Mouse (Mus musculus): ENCODE measurements around the gene Ivl. TPM values are rescaled to one million over a fixed set of nuclear protein-coding genes. Genes with fewer than 3 reads are reported as not detected.

The Ivl gene
- 0.04 TPM for polyA plus RNA-seq (2012; fragmentation: generic; extraction: Trizol)
- long read RNA-seq, experiment 1, result 0 reads
- long read RNA-seq, experiment 2, result 0 reads

- Histone ChIP-seq H3K79me3 (ENCODE audit: low read depth) (no peaks in the 10 kb centered on the region), H3ac (ENCODE audit: control insufficient read depth, insufficient read length, low read depth) (no peak within 1 kb of the TSS), H3K79me2 (ENCODE audit: control insufficient read depth, insufficient read depth) (no peaks in the 10 kb centered on the region), H3K4me3 (ENCODE audit: insufficient read depth, poor library complexity, severe bottlenecking) (no peak within 1 kb of the TSS), H3K36me3 (ENCODE audit: control insufficient read depth, insufficient read depth) (no peaks in the 10 kb centered on the region), H3K27me3 (ENCODE audit: control insufficient read depth, insufficient read depth, insufficient read length) (no peaks in the 10 kb centered on the region)
- no peak for TF ChIP-seq USF1 (IDR thresholded peaks at IDR 0.05; ENCODE audit: low read depth)
- no peak for TF ChIP-seq CEBPB (IDR thresholded peaks at IDR 0.05; ENCODE audit: low read depth)
- TF ChIP-seq MAX (IDR thresholded peaks at IDR 0.05), result no peak
- TF ChIP-seq MYOG (IDR thresholded peaks at IDR 0.05; ENCODE audit: control insufficient read depth, extremely low read depth, insufficient read length), result no peak
- TF ChIP-seq CTCF (IDR thresholded peaks at IDR 0.05; ENCODE audit: control insufficient read depth, insufficient read depth, insufficient read length), result no peak
- no peak for TF ChIP-seq FOSL1 (IDR thresholded peaks at IDR 0.05; ENCODE audit: insufficient read depth, low read length, poor library complexity, severe bottlenecking)
- no peak for TF ChIP-seq MYOD1 (IDR thresholded peaks at IDR 0.05; ENCODE audit: control insufficient read depth, insufficient read length, low read depth)
These were observed at the start of gene Ivl for GRCm38 (mm10) chr3:92573449-92574041. TSS of gene Ivl (minus strand) at chr3:92573735.

- H3K79me3 ChIP-seq (ENCODE audit: low read depth), result no peaks in the 10 kb centered on the region
- H3K4me3 ChIP-seq (ENCODE audit: insufficient read depth, poor library complexity, severe bottlenecking), result no peak within 1 kb of the TSS
- TF ChIP-seq MYOD1 (IDR thresholded peaks at IDR 0.05; ENCODE audit: control insufficient read depth, insufficient read length, low read depth) (no peak), MAX (IDR thresholded peaks at IDR 0.05) (no peak), FOSL1 (IDR thresholded peaks at IDR 0.05; ENCODE audit: insufficient read depth, low read length, poor library complexity, severe bottlenecking) (no peak), MYOG (IDR thresholded peaks at IDR 0.05; ENCODE audit: control insufficient read depth, extremely low read depth, insufficient read length) (no peak), CEBPB (IDR thresholded peaks at IDR 0.05; ENCODE audit: low read depth) (no peak)
- no peak within 1 kb of the TSS for H3ac ChIP-seq (ENCODE audit: control insufficient read depth, insufficient read length, low read depth)
- H3K79me2 ChIP-seq (ENCODE audit: control insufficient read depth, insufficient read depth), result no peaks in the 10 kb centered on the region
- H3K36me3 ChIP-seq (ENCODE audit: control insufficient read depth, insufficient read depth), result no peaks in the 10 kb centered on the region
- no peaks in the 10 kb centered on the region for H3K27me3 ChIP-seq (ENCODE audit: control insufficient read depth, insufficient read depth, insufficient read length)
These were observed 48.0 kb upstream of the Ivl start, which contains the start of gene Lce6a for GRCm38 (mm10) chr3:92621560-92621959. TSS of gene Lce6a (minus strand) at chr3:92621660.

- H3K36me3 ChIP-seq (ENCODE audit: control insufficient read depth, insufficient read depth), result no peaks in the 10 kb centered on the region
- no peak overlapping the region for H3ac ChIP-seq (ENCODE audit: control insufficient read depth, insufficient read length, low read depth)
- TF ChIP-seq USF1 (IDR thresholded peaks at IDR 0.05; ENCODE audit: low read depth), result no peak
- TF ChIP-seq MAX (IDR thresholded peaks at IDR 0.05), result no peak
- no peak for TF ChIP-seq MYOG (IDR thresholded peaks at IDR 0.05; ENCODE audit: control insufficient read depth, extremely low read depth, insufficient read length)
- TF ChIP-seq MYOD1 (IDR thresholded peaks at IDR 0.05; ENCODE audit: control insufficient read depth, insufficient read length, low read depth), result no peak
- H3K79me2 ChIP-seq (ENCODE audit: control insufficient read depth, insufficient read depth), result no peaks in the 10 kb centered on the region
- H3K79me3 ChIP-seq (ENCODE audit: low read depth), result no peaks in the 10 kb centered on the region
- H3K4me3 ChIP-seq (ENCODE audit: insufficient read depth, poor library complexity, severe bottlenecking), result no peak overlapping the region
- H3K27me3 ChIP-seq (ENCODE audit: control insufficient read depth, insufficient read depth, insufficient read length), result no peaks in the 10 kb centered on the region
These were observed 36.3 kb upstream of the Ivl start for GRCm38 (mm10) chr3:92609804-92610203.

- Histone ChIP-seq H3K4me3 (ENCODE audit: insufficient read depth, poor library complexity, severe bottlenecking) (no peak within 1 kb of the TSS), H3K27me3 (ENCODE audit: control insufficient read depth, insufficient read depth, insufficient read length) (no peaks in the 10 kb centered on the region), H3K79me2 (ENCODE audit: control insufficient read depth, insufficient read depth) (no peaks in the 10 kb centered on the region), H3ac (ENCODE audit: control insufficient read depth, insufficient read length, low read depth) (no peak within 1 kb of the TSS), H3K36me3 (ENCODE audit: control insufficient read depth, insufficient read depth) (no peaks in the 10 kb centered on the region), H3K79me3 (ENCODE audit: low read depth) (no peaks in the 10 kb centered on the region)
- TF ChIP-seq MYOG (IDR thresholded peaks at IDR 0.05; ENCODE audit: control insufficient read depth, extremely low read depth, insufficient read length), result no peak
- no peak for TF ChIP-seq MYOD1 (IDR thresholded peaks at IDR 0.05; ENCODE audit: control insufficient read depth, insufficient read length, low read depth)
- TF ChIP-seq CEBPB (IDR thresholded peaks at IDR 0.05; ENCODE audit: low read depth), result no peak
- no peak for TF ChIP-seq CTCF (IDR thresholded peaks at IDR 0.05; ENCODE audit: control insufficient read depth, insufficient read depth, insufficient read length)
- TF ChIP-seq FOSL1 (IDR thresholded peaks at IDR 0.05; ENCODE audit: insufficient read depth, low read length, poor library complexity, severe bottlenecking), result no peak
- no peak for TF ChIP-seq USF1 (IDR thresholded peaks at IDR 0.05; ENCODE audit: low read depth)
- no peak for TF ChIP-seq MAX (IDR thresholded peaks at IDR 0.05)
These were observed 33.9 kb upstream of the Ivl start, which contains the start of gene 2210017I01Rik for GRCm38 (mm10) chr3:92607392-92607791. TSS of gene 2210017I01Rik (minus strand) at chr3:92607492.

GRCm38 (mm10) chr3:92602169-92602568 lies 28.6 kb upstream of the Ivl start:
- TF ChIP-seq CEBPB (IDR thresholded peaks at IDR 0.05; ENCODE audit: low read depth), result no peak
- TF ChIP-seq CTCF (IDR thresholded peaks at IDR 0.05; ENCODE audit: control insufficient read depth, insufficient read depth, insufficient read length), result no peak
- TF ChIP-seq MYOD1 (IDR thresholded peaks at IDR 0.05; ENCODE audit: control insufficient read depth, insufficient read length, low read depth), result no peak
- TF ChIP-seq MAX (IDR thresholded peaks at IDR 0.05), result no peak
- no peak for TF ChIP-seq MYOG (IDR thresholded peaks at IDR 0.05; ENCODE audit: control insufficient read depth, extremely low read depth, insufficient read length)
- TF ChIP-seq USF1 (IDR thresholded peaks at IDR 0.05; ENCODE audit: low read depth), result no peak
- no peak for TF ChIP-seq FOSL1 (IDR thresholded peaks at IDR 0.05; ENCODE audit: insufficient read depth, low read length, poor library complexity, severe bottlenecking)
- H3K79me2 ChIP-seq (ENCODE audit: control insufficient read depth, insufficient read depth), result no peaks in the 10 kb centered on the region

GRCm38 (mm10) chr3:92600456-92600855 lies 26.9 kb upstream of the Ivl start:
- TF ChIP-seq MYOD1 (IDR thresholded peaks at IDR 0.05; ENCODE audit: control insufficient read depth, insufficient read length, low read depth), result no peak
- no peak for TF ChIP-seq USF1 (IDR thresholded peaks at IDR 0.05; ENCODE audit: low read depth)
- no peak for TF ChIP-seq FOSL1 (IDR thresholded peaks at IDR 0.05; ENCODE audit: insufficient read depth, low read length, poor library complexity, severe bottlenecking)
- no peak for TF ChIP-seq CTCF (IDR thresholded peaks at IDR 0.05; ENCODE audit: control insufficient read depth, insufficient read depth, insufficient read length)
- TF ChIP-seq CEBPB (IDR thresholded peaks at IDR 0.05; ENCODE audit: low read depth), result no peak
- no peak for TF ChIP-seq MYOG (IDR thresholded peaks at IDR 0.05; ENCODE audit: control insufficient read depth, extremely low read depth, insufficient read length)
- TF ChIP-seq MAX (IDR thresholded peaks at IDR 0.05), result no peak
- H3ac ChIP-seq (ENCODE audit: control insufficient read depth, insufficient read length, low read depth), result no peak overlapping the region

More at GRCm38 (mm10) chr3:92602169-92602568, 28.6 kb upstream of the Ivl start:
- H3K27me3 ChIP-seq (ENCODE audit: control insufficient read depth, insufficient read depth, insufficient read length), result no peaks in the 10 kb centered on the region
- H3K36me3 ChIP-seq (ENCODE audit: control insufficient read depth, insufficient read depth), result no peaks in the 10 kb centered on the region
- no peaks in the 10 kb centered on the region for H3K79me3 ChIP-seq (ENCODE audit: low read depth)
- H3K4me3 ChIP-seq (ENCODE audit: insufficient read depth, poor library complexity, severe bottlenecking), result no peak overlapping the region
- H3ac ChIP-seq (ENCODE audit: control insufficient read depth, insufficient read length, low read depth), result no peak overlapping the region

More at GRCm38 (mm10) chr3:92600456-92600855, 26.9 kb upstream of the Ivl start:
- H3K79me2 ChIP-seq (ENCODE audit: control insufficient read depth, insufficient read depth), result no peaks in the 10 kb centered on the region
- no peaks in the 10 kb centered on the region for H3K36me3 ChIP-seq (ENCODE audit: control insufficient read depth, insufficient read depth)
- H3K4me3 ChIP-seq (ENCODE audit: insufficient read depth, poor library complexity, severe bottlenecking), result no peak overlapping the region
- H3K27me3 ChIP-seq (ENCODE audit: control insufficient read depth, insufficient read depth, insufficient read length), result no peaks in the 10 kb centered on the region
- no peaks in the 10 kb centered on the region for H3K79me3 ChIP-seq (ENCODE audit: low read depth)

Measured in C2C12 (cell line).